Mouse (Mus musculus): Measurements from ENCODE around the gene Sstr5. TPM values are rescaled to one million over a fixed set of nuclear protein-coding genes. Genes with fewer than 3 reads are reported as not detected.

The Sstr5 gene
- polyA plus RNA-seq, 1 experiment from 2014 or later = not detected

- DNase-seq (ENCODE audit: low spot score) (no peak), ATAC-seq (ENCODE audit: low read depth) (no peak)
- no peak overlapping the region for H3K9ac ChIP-seq (ENCODE audit: low read depth, low read length)
- H3K4me3 ChIP-seq (ENCODE audit: low read depth, low read length) = no peak overlapping the region
- H3K9me3 ChIP-seq (ENCODE audit: control insufficient read depth, low read length) = no peaks in the 10 kb centered on the region
- no peak overlapping the region for H3K4me2 ChIP-seq (ENCODE audit: low read depth, low read length)
- no peak overlapping the region for H3K27ac ChIP-seq (replicated peaks; ENCODE audit: low read depth, low read length)
- 85% methylated on average over 6 of the region's 6 CpGs for WGBS
- H3K4me1 ChIP-seq (ENCODE audit: control insufficient read depth, insufficient read depth, low read length) = no peaks in the 10 kb centered on the region
- H3K36me3 ChIP-seq (ENCODE audit: control insufficient read depth, insufficient read depth, low read length) = no peaks in the 10 kb centered on the region
- H3K27me3 ChIP-seq (replicated peaks; ENCODE audit: control insufficient read depth, insufficient read depth, low read length) = no peaks in the 10 kb centered on the region
Observed at GRCm38 (mm10) chr17:25482092-25482491, 15.0 kb downstream of the Sstr5 start.

DNA sequence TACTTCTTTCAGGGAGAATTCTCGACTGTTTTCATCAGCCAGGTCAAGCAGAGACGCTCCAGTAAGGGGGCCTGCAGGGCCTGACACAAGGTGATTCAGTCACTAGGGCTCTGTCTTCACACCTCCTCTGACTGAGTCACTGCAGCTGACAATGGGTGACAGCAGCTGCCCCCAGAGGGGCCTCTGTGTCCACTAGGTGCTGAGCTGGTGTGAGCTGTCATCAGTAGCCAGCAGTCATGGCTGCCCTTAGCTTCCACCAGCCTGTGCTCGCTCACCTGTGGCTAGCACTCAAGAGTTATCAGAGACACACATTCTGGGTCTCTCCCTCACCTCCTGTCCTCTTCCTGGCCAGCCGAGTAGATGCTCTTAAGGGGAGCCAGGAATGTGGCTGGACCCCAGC lies 16.3 kb downstream of the Sstr5 start:
- no peaks in the 10 kb centered on the region for H3K36me3 ChIP-seq (ENCODE audit: control insufficient read depth, insufficient read depth, low read length)
- no peaks in the 10 kb centered on the region for H3K27me3 ChIP-seq (replicated peaks; ENCODE audit: control insufficient read depth, insufficient read depth, low read length)
- H3K4me1 ChIP-seq (ENCODE audit: control insufficient read depth, insufficient read depth, low read length) = no peaks in the 10 kb centered on the region
- no peak overlapping the region for H3K27ac ChIP-seq (replicated peaks; ENCODE audit: low read depth, low read length)
- DNase-seq (ENCODE audit: low spot score) = no peak
- ATAC-seq (ENCODE audit: low read depth) = no peak
- no peak overlapping the region for H3K4me2 ChIP-seq (ENCODE audit: low read depth, low read length)
- H3K9me3 ChIP-seq (ENCODE audit: control insufficient read depth, low read length) = no peaks in the 10 kb centered on the region
- WGBS = 69% methylated on average over 4 of the region's 4 CpGs
- H3K4me3 ChIP-seq (ENCODE audit: low read depth, low read length) = no peak overlapping the region
- H3K9ac ChIP-seq (ENCODE audit: low read depth, low read length) = no peak overlapping the region

DNA sequence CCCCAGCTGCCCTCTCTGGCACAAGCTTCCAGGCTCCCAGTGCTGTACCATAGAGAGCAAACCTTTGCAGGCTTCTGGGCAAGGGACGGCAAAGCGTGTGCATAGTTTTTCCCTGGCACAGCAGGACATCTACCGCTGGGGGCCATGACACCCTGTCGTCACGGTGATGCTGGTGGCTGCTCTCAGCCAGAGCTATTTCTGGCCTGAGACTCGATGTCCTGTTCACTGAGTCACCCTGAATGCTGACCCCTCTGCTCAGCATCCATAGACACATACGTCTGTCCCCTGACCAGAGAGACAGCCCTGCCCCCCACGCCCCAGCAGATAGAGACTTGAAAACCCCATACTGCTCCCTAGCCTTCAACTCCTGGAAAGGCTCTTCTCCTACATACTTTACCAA lies 16.9 kb downstream of the Sstr5 start:
- no peak overlapping the region for H3K4me3 ChIP-seq (ENCODE audit: low read depth, low read length)
- 53% methylated on average over 8 of the region's 8 CpGs for WGBS
- H3K27me3 ChIP-seq (replicated peaks; ENCODE audit: control insufficient read depth, insufficient read depth, low read length) = no peaks in the 10 kb centered on the region
- no peak overlapping the region for H3K27ac ChIP-seq (replicated peaks; ENCODE audit: low read depth, low read length)
- no peaks in the 10 kb centered on the region for H3K4me1 ChIP-seq (ENCODE audit: control insufficient read depth, insufficient read depth, low read length)
- no peak for DNase-seq (ENCODE audit: low spot score)
- no peak for ATAC-seq (ENCODE audit: low read depth)
- H3K9ac ChIP-seq (ENCODE audit: low read depth, low read length) = no peak overlapping the region
- no peaks in the 10 kb centered on the region for H3K36me3 ChIP-seq (ENCODE audit: control insufficient read depth, insufficient read depth, low read length)
- no peaks in the 10 kb centered on the region for H3K9me3 ChIP-seq (ENCODE audit: control insufficient read depth, low read length)
- H3K4me2 ChIP-seq (ENCODE audit: low read depth, low read length) = no peak overlapping the region

DNA sequence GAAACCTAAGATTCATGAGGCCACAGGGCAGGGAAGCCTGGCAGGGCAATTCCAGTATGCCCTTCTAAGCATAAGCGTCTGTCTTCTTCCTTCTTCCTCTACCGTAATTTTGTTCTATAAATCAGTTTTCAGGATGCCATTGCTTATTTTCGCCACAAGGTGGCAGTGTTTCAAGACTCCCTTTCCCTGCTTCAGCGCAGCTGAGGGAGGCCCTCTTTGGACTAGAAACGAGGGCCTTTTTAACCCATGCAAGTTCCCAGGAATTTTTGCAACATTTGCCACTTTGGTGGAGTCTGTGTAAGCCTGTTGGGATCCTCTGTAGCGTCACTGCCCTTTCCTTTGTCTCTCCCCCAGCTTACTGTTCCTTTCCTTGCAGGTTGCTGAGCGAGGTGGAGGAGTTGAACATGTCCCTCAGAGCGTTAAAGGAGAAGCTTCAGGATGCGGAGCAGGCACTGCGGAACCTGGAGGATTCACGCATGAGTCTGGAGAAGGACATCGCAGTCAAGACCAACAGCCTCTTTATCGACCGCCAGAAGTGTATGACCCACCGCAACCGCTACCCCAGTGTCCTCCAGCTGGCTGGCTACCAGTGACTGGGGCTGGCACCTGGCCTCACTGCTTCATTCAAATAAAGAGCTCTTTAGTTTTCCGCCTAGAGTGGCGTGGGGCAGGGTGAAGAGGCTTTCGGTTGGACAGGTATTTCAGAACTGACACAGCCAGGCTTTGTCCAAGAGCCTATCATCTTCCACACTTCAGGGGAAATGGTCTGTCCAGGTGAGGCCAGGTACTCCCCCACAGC lies 20.9 kb downstream of the Sstr5 start:
- Histone ChIP-seq H3K9ac (ENCODE audit: low read depth, low read length) (no peak overlapping the region), H3K4me2 (ENCODE audit: low read depth, low read length) (no peak overlapping the region), H3K9me3 (ENCODE audit: control insufficient read depth, low read length) (no peaks in the 10 kb centered on the region), H3K4me1 (ENCODE audit: control insufficient read depth, insufficient read depth, low read length) (0 out of 2 replicates have a peak, but pooled peaks cover 4% of the 10 kb centered on the region), H3K27ac (replicated peaks; ENCODE audit: low read depth, low read length) (no peak overlapping the region), H3K27me3 (replicated peaks; ENCODE audit: control insufficient read depth, insufficient read depth, low read length) (peaks cover 7% of the 10 kb centered on the region; the same call in 1 of the 2 replicates), H3K4me3 (ENCODE audit: low read depth, low read length) (no peak overlapping the region), H3K36me3 (ENCODE audit: control insufficient read depth, insufficient read depth, low read length) (no peaks in the 10 kb centered on the region)
- WGBS = 36% methylated on average over 19 of the region's 19 CpGs
- ATAC-seq (ENCODE audit: low read depth) (peak; percentile 48; the same call in 1 of the 2 replicates), DNase-seq (ENCODE audit: low spot score) (peak; percentile 68)

DNA sequence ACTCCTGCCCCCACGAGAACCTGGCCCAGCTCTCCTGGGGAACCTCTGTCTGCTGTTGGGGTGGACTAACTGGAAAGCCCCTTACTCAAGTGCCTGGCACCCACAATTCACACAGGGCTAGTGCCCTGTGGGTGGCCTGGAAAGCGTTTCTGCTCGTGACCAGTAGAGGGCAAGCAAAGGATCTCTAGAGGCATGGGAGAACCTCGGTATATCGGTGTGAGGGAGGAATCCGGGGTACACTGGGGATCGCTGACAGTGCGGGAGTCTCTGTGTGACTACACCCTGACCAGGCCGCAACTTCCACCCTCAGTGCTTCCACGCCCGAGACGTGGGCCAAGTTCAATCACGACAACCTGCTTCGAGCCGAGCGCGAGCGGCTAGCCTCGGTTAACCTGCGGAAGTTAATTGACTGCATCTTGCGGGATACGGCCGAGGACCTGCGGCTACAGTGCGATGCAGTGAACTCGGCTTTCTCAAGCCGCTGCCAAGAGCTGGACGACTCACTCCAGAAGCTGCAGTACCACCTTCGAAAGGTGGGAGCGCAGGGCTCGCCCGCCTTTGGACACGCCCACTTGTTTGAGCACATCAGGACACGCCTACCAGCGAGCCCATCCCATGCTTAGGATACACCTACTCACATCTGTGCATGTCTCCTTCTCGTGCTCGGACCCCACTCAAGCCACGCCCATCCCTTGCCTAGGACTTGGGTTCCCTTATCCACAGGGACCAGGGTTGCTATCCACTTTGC lies 22.6 kb downstream of the Sstr5 start:
- no peaks in the 10 kb centered on the region for H3K36me3 ChIP-seq (ENCODE audit: control insufficient read depth, insufficient read depth, low read length)
- H3K4me2 ChIP-seq (ENCODE audit: low read depth, low read length) = peak overlapping the region; percentile 87
- peak; percentile 82 for DNase-seq (ENCODE audit: low spot score)
- H3K9ac ChIP-seq (ENCODE audit: low read depth, low read length) = peak overlapping the region; percentile 51
- peak; percentile 69 for ATAC-seq (ENCODE audit: low read depth)
- no peaks in the 10 kb centered on the region for H3K9me3 ChIP-seq (ENCODE audit: control insufficient read depth, low read length)
- H3K4me1 ChIP-seq (ENCODE audit: control insufficient read depth, insufficient read depth, low read length) = 0 out of 2 replicates have a peak, but pooled peaks cover 4% of the 10 kb centered on the region
- H3K4me3 ChIP-seq (ENCODE audit: low read depth, low read length) = peak overlapping the region; percentile 39
- H3K27ac ChIP-seq (replicated peaks; ENCODE audit: low read depth, low read length) = no peak overlapping the region
- under 1% methylated on average over 35 of the region's 38 CpGs for WGBS
- H3K27me3 ChIP-seq (replicated peaks; ENCODE audit: control insufficient read depth, insufficient read depth, low read length) = peaks cover 7% of the 10 kb centered on the region; the same call in 1 of the 2 replicates

DNA sequence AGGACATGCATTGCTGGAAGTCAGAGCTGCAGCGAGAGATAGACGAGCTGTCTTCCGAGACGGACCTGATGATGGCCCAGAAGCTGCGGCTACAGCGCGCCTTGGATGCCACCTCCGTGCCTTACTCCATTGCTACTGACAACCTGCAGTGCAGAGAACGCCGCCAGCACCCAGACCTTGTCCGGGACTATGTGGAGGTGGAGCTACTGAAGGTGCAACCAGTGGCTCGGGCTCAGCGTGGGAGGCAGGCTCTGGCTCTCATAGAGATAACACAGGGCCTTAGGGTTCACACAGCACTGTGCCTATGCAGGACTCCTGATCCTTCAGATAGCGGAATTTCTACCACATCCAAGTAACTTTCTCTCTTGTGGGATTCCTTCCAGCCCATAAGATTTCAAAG lies 25.0 kb downstream of the Sstr5 start:
- Histone ChIP-seq H3K27ac (replicated peaks; ENCODE audit: low read depth, low read length) (no peak overlapping the region), H3K4me3 (ENCODE audit: low read depth, low read length) (no peak overlapping the region), H3K36me3 (ENCODE audit: control insufficient read depth, insufficient read depth, low read length) (no peaks in the 10 kb centered on the region), H3K4me2 (ENCODE audit: low read depth, low read length) (no peak overlapping the region), H3K9me3 (ENCODE audit: control insufficient read depth, low read length) (no peaks in the 10 kb centered on the region), H3K4me1 (ENCODE audit: control insufficient read depth, insufficient read depth, low read length) (0 out of 2 replicates have a peak, but pooled peaks cover 4% of the 10 kb centered on the region), H3K27me3 (replicated peaks; ENCODE audit: control insufficient read depth, insufficient read depth, low read length) (peaks cover 7% of the 10 kb centered on the region; the same call in 1 of the 2 replicates), H3K9ac (ENCODE audit: low read depth, low read length) (no peak overlapping the region)
- 52% methylated on average over 14 of the region's 14 CpGs for WGBS
- DNase-seq (ENCODE audit: low spot score) (no peak), ATAC-seq (ENCODE audit: low read depth) (no peak)

DNA sequence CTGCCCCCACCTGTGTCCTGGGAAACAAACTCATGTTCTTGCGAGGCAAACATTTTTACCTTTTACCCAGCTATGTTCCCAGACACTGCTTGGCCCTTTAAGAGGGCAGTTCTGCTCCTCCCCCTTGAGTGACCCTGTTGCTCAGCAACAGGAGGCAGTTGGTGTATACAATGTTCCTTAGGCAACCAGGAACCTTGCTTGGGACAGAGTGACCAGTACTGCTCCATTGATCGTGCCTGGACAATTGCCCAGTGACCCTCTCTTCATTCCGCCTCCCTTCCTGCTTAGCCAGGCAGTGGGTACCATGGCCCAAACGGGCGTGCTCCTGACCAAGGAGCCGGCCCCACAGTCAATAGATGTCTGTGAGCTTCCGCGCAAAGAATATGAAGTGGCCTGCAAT lies 25.7 kb downstream of the Sstr5 start:
- DNase-seq (ENCODE audit: low spot score) = no peak
- H3K4me3 ChIP-seq (ENCODE audit: low read depth, low read length) = no peak overlapping the region
- WGBS = 61% methylated on average over 8 of the region's 8 CpGs
- H3K27me3 ChIP-seq (replicated peaks; ENCODE audit: control insufficient read depth, insufficient read depth, low read length) = peaks cover 7% of the 10 kb centered on the region; the same call in 1 of the 2 replicates
- no peak overlapping the region for H3K4me2 ChIP-seq (ENCODE audit: low read depth, low read length)
- ATAC-seq (ENCODE audit: low read depth) = no peak
- no peak overlapping the region for H3K9ac ChIP-seq (ENCODE audit: low read depth, low read length)
- no peak overlapping the region for H3K27ac ChIP-seq (replicated peaks; ENCODE audit: low read depth, low read length)
- 0 out of 2 replicates have a peak, but pooled peaks cover 4% of the 10 kb centered on the region for H3K4me1 ChIP-seq (ENCODE audit: control insufficient read depth, insufficient read depth, low read length)
- no peaks in the 10 kb centered on the region for H3K36me3 ChIP-seq (ENCODE audit: control insufficient read depth, insufficient read depth, low read length)
- no peaks in the 10 kb centered on the region for H3K9me3 ChIP-seq (ENCODE audit: control insufficient read depth, low read length)

GRCm38 (mm10) chr17:25469798-25470197 lies 27.3 kb downstream of the Sstr5 start:
- Histone ChIP-seq H3K4me3 (ENCODE audit: low read depth, low read length) (no peak overlapping the region), H3K36me3 (ENCODE audit: control insufficient read depth, insufficient read depth, low read length) (no peaks in the 10 kb centered on the region), H3K27me3 (replicated peaks; ENCODE audit: control insufficient read depth, insufficient read depth, low read length) (peaks cover 7% of the 10 kb centered on the region; the same call in 1 of the 2 replicates), H3K27ac (replicated peaks; ENCODE audit: low read depth, low read length) (no peak overlapping the region), H3K9me3 (ENCODE audit: control insufficient read depth, low read length) (no peaks in the 10 kb centered on the region), H3K9ac (ENCODE audit: low read depth, low read length) (no peak overlapping the region), H3K4me1 (ENCODE audit: control insufficient read depth, insufficient read depth, low read length) (0 out of 2 replicates have a peak, but pooled peaks cover 4% of the 10 kb centered on the region), H3K4me2 (ENCODE audit: low read depth, low read length) (no peak overlapping the region)
- ATAC-seq (ENCODE audit: low read depth) (peak; percentile 42; the same call in 1 of the 2 replicates), DNase-seq (ENCODE audit: low spot score) (peak; percentile 64)
- WGBS = 22% methylated on average over 7 of the region's 8 CpGs

Data from embryonic facial prominence, embryonic 14.5 days (tissue).